Mouse (Mus musculus): Measurements from ENCODE around the gene Wdr75. TPM values are rescaled to one million over a fixed set of nuclear protein-coding genes. Genes with fewer than 3 reads are reported as not detected.

Gene Wdr75
- polyA plus RNA-seq (2012; fragmentation: generic; extraction: Trizol): 25.2 TPM

DNA sequence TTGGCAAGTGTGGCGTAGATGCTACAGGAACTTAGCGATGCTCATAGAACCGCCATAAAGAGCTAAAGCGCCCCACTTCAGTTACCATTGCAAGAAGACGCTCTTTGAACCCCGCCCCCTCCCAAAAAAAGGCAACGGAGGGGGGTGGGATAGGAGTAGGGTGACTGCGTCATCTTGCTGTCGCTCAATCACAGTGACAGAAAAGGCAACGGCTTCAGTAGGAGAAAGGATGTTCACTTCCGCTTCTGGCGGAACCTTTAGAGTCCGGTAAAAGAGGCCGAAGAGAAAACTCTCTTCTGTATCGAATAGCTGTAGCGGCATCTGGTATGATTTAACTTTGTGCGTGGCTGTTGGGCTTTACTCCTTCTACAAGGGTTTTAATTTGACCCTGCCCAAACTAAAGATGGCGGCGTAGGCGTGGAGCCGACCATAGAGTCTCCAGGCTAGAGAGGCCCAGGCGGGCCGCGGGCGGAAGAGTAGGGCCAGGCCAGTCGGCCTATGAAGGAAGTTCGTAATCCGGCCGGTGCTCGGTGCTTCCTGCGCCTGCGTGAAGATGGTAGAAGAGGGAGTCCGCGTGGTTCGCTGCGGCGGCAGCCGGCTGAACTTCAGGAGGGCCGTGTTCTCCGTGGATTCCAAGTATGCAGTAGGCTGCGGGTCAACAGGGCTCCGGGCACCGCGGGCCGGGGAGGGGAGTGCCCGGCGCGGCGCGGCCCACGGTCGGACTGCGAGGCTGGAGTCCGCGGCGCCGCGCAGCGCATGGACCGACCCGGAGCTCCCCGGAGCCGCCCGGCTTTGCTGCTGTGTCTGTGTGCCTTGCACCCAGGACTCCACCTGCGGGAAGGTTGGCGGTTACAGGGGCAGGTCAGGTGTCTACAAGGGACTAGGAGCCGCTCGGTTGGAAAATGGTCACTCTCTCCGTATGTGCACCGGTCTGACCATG is at the start of gene Wdr75:
Wdr75 (plus strand) TSS at position 198 of the 940 bp plus-strand sequence.
- peak within 1 kb of the TSS; percentile 85 for H3K4me2 ChIP-seq (ENCODE audit: low read depth)
- peaks cover 20% of the 10 kb centered on the region for H3K36me3 ChIP-seq (ENCODE audit: control insufficient read depth, insufficient read depth)
- TF ChIP-seq SRF (IDR thresholded peaks at IDR 0.05; ENCODE audit: control insufficient read depth, insufficient read length, low read depth): peak; percentile 91
- peak; percentile 91 for TF ChIP-seq POLR2A (IDR thresholded peaks at IDR 0.05; ENCODE audit: insufficient read length, low read depth)
- TF ChIP-seq REST (IDR thresholded peaks at IDR 0.05; ENCODE audit: insufficient read depth, insufficient read length): no peak
- peak; percentile 86 for TF ChIP-seq POLR2AphosphoS2 (IDR thresholded peaks at IDR 0.05; ENCODE audit: insufficient read length, low read depth)
- peak within 1 kb of the TSS; percentile 77 for H3K4me3 ChIP-seq
- H3K27me3 ChIP-seq (ENCODE audit: control insufficient read depth, insufficient read depth, insufficient read length): no peaks in the 10 kb centered on the region
- peaks cover 37% of the 10 kb centered on the region for H3K79me2 ChIP-seq (ENCODE audit: control insufficient read depth, insufficient read depth)
- H3ac ChIP-seq (ENCODE audit: control insufficient read depth, insufficient read length): peak within 1 kb of the TSS; percentile 96

DNA sequence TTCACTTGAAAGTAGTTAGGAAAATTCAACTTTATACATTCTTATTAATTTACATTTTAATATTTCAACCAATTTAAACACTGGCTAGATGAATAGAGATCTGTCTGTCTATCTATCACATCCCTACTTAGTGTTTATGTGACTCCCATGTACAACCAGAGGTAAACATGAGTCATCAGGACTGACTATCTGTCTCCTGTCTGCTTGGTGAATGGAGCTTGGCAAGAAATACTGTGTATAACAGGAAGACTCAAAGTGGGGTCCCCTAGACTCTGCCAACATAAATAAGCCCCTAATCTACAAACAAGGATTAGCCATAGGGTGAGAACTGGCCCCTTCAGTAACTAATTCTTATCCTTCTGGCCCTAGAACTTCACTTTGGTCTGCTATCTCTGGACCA is 39.1 kb upstream of the Wdr75 start:
- TF ChIP-seq MYOD1 (IDR thresholded peaks at IDR 0.05; ENCODE audit: control insufficient read depth in 1 of 3, insufficient read length in 2 of 3, low read depth in 2 of 3): no peak
- no peak for TF ChIP-seq CEBPB (IDR thresholded peaks at IDR 0.05; ENCODE audit: insufficient read depth, poor library complexity, severe bottlenecking)
- TF ChIP-seq USF1 (IDR thresholded peaks at IDR 0.05; ENCODE audit: low read depth): no peak
- TF ChIP-seq REST (IDR thresholded peaks at IDR 0.05; ENCODE audit: insufficient read depth, insufficient read length): no peak
- H3K4me3 ChIP-seq: no peak overlapping the region
- H3ac ChIP-seq (ENCODE audit: control insufficient read depth, insufficient read length): no peak overlapping the region
- H3K79me2 ChIP-seq (ENCODE audit: control insufficient read depth, insufficient read depth): no peaks in the 10 kb centered on the region
- H3K27me3 ChIP-seq (ENCODE audit: control insufficient read depth, insufficient read depth, insufficient read length): no peaks in the 10 kb centered on the region
- H3K36me3 ChIP-seq (ENCODE audit: control insufficient read depth, insufficient read depth): no peaks in the 10 kb centered on the region
- no peak overlapping the region for H3K4me2 ChIP-seq (ENCODE audit: low read depth)

DNA sequence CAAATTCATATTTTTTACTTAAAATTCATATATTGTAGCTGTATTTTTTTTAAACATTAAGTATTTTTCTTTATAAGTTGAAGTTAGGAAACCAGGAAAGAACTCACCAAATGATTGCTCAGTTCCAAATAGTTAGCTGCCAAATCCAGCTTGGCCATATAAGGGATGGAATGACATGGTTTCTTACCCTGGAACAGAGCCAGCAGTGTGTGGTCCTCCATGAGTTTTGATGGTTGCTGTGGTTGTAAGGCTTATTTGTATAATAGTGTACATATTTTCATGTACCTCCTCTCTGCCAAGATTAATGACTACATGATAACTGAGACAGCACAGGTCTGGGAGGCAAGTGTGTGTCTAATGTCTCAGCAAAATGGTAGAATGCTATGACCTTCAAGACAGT is 38.3 kb upstream of the Wdr75 start:
- no peak overlapping the region for H3K4me3 ChIP-seq
- no peak overlapping the region for H3ac ChIP-seq (ENCODE audit: control insufficient read depth, insufficient read length)
- H3K79me2 ChIP-seq (ENCODE audit: control insufficient read depth, insufficient read depth): no peaks in the 10 kb centered on the region
- TF ChIP-seq CEBPB (IDR thresholded peaks at IDR 0.05; ENCODE audit: insufficient read depth, poor library complexity, severe bottlenecking) (no peak), SRF (IDR thresholded peaks at IDR 0.05; ENCODE audit: control insufficient read depth, insufficient read length, low read depth) (peak; percentile 85)
- H3K36me3 ChIP-seq (ENCODE audit: control insufficient read depth, insufficient read depth): no peaks in the 10 kb centered on the region
- H3K4me2 ChIP-seq (ENCODE audit: low read depth): no peak overlapping the region
- no peaks in the 10 kb centered on the region for H3K27me3 ChIP-seq (ENCODE audit: control insufficient read depth, insufficient read depth, insufficient read length)

DNA sequence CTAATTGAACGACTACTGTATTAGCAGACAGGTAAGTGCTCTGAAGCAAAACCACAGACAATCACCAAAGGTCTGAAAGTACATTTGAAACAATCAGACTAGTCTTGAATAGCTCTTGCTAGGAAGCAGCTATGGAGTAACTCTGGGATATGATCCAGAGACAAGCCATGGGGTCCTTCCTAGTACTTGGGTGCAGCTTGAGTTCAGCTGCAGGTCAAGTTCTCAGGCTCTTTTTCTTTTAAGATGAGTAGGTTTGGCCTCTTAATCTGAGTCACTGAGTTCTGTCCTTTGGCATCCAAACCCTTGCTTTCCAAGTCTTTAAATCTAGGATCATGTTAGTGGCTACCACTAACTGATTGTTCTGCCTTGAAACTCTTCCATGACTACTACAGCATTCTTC is 37.0 kb upstream of the Wdr75 start:
- TF ChIP-seq POLR2AphosphoS2 (IDR thresholded peaks at IDR 0.05; ENCODE audit: insufficient read length, low read depth) (no peak), E2F4 (IDR thresholded peaks at IDR 0.05; ENCODE audit: insufficient read depth) (no peak), MAX (IDR thresholded peaks at IDR 0.05; ENCODE audit: low read depth) (no peak), TCF3 (IDR thresholded peaks at IDR 0.05; ENCODE audit: insufficient read length, low read depth) (no peak), USF1 (IDR thresholded peaks at IDR 0.05; ENCODE audit: low read depth) (no peak), MYOG (IDR thresholded peaks at IDR 0.05; ENCODE audit: control insufficient read depth in 1 of 3, insufficient read depth in 1 of 3, insufficient read length in 2 of 3, low read depth in 2 of 3) (no peak), POLR2A (IDR thresholded peaks at IDR 0.05; ENCODE audit: insufficient read length, low read depth) (no peak), TCF12 (IDR thresholded peaks at IDR 0.05; ENCODE audit: insufficient read depth, poor library complexity, severe bottlenecking) (no peak)
- no peak overlapping the region for H3K4me2 ChIP-seq (ENCODE audit: low read depth)
- no peak overlapping the region for H3ac ChIP-seq (ENCODE audit: control insufficient read depth, insufficient read length)
- no peak overlapping the region for H3K4me3 ChIP-seq
- H3K36me3 ChIP-seq (ENCODE audit: control insufficient read depth, insufficient read depth): no peaks in the 10 kb centered on the region
- no peaks in the 10 kb centered on the region for H3K27me3 ChIP-seq (ENCODE audit: control insufficient read depth, insufficient read depth, insufficient read length)
- no peaks in the 10 kb centered on the region for H3K79me2 ChIP-seq (ENCODE audit: control insufficient read depth, insufficient read depth)

DNA sequence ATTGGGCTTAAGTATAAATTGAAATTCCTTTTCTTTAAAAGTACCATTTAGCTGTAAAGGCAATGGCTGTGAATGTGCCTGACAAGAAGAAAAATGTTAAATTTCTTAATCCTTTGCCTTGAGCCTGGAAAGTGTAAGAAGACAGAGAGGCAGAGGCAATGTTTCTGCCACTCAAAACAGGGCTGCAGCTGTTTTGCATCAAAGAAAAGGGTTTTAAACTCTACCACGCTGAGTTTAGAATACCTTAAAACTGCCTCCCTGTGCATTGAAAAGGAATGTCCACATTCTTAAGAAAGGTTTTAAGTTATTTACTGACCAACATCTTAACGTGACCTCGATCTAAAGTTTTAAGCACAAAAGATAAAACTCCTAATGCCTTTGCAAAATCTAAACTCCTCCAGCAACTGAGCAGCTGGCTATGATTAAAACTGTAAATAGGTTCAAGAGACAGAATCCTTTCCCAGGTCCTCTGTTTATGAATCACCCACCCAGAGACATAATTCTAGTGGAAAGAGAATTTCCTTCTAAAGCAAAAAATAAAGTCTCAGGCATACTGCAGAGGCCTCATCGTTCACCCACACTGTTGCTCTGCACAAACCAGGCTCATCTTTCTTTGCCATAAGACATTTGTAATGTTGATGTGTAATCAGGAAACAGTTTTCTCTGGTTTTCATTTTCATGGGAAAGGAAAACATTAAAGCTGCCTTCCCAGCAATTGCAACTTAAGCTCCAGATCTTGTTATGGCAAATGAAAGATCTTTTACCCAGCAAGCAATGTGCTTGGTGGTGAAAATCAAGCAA is 34.1 kb upstream of the Wdr75 start:
- Histone ChIP-seq H3K27me3 (ENCODE audit: control insufficient read depth, insufficient read depth, insufficient read length) (no peaks in the 10 kb centered on the region), H3ac (ENCODE audit: control insufficient read depth, insufficient read length) (no peak overlapping the region), H3K79me2 (ENCODE audit: control insufficient read depth, insufficient read depth) (no peaks in the 10 kb centered on the region), H3K4me3 (no peak overlapping the region), H3K36me3 (ENCODE audit: control insufficient read depth, insufficient read depth) (no peaks in the 10 kb centered on the region), H3K4me2 (ENCODE audit: low read depth) (peak overlapping the region; percentile 12)
- TF ChIP-seq USF1 (IDR thresholded peaks at IDR 0.05; ENCODE audit: low read depth) (no peak), CEBPB (IDR thresholded peaks at IDR 0.05; ENCODE audit: insufficient read depth, poor library complexity, severe bottlenecking) (no peak)
